Mouse (Mus musculus) cerebellum, adult 2 months (tissue): ENCODE results near the gene Rarg.

Experiments used
- CTCF ChIP-seq: fragments of 200-500 bp; IDR thresholded peaks from 2 replicates; pipeline ENCODE4 v1.5.1; 2011; ENCODE audit warnings: low read depth, mild to moderate bottlenecking, control low read depth, low read length, moderate library complexity, borderline replicate concordance; ENCODE audit not compliant: insufficient read depth
- POLR2A ChIP-seq: fragments of 200-500 bp; IDR thresholded peaks from 2 replicates; pipeline ENCODE4 v1.6.1; 2011; ENCODE audit warnings: low read length, control low read depth, borderline replicate concordance; ENCODE audit not compliant: insufficient read depth

- TF ChIP-seq CTCF (no peak), POLR2A (0 out of 2 replicates have a peak, but pooled peaks have one; percentile 11)
These were observed 25.6 kb downstream of the Rarg start, which contains the start of gene Itgb7 for GRCm38 (mm10) chr15:102231748-102232147.
